Mouse (Mus musculus) bone marrow macrophage, adult 2 months (primary cell): Measurements from ENCODE around the gene Pgrmc2. TPM values are rescaled to one million over a fixed set of nuclear protein-coding genes. Genes with fewer than 3 reads are reported as not detected.

ENCODE experiments used
- H3K27ac ChIP-seq: 2 replicates; pipeline ENCODE4 v1.5.1; 2012; ENCODE audit warnings: low read depth, low read length; ENCODE audit not compliant: insufficient read depth
- H3K4me1 ChIP-seq: 2 replicates; pipeline ENCODE4 v1.6.1; 2012; ENCODE audit warnings: low read length; ENCODE audit not compliant: control insufficient read depth, insufficient read depth
- H3K4me3 ChIP-seq: 2 replicates; pipeline ENCODE4 v1.5.1; 2012; ENCODE audit warnings: mild to moderate bottlenecking, low read length, moderate library complexity; ENCODE audit not compliant: insufficient read depth
- CTCF ChIP-seq: IDR thresholded peaks from 2 replicates; pipeline ENCODE4 v1.5.1; 2012; ENCODE audit warnings: low read depth, mild to moderate bottlenecking, low read length, moderate library complexity
- POLR2A ChIP-seq: IDR thresholded peaks from 2 replicates; pipeline ENCODE4 v1.6.1; 2012; ENCODE audit warnings: mild to moderate bottlenecking, low read depth, low read length, borderline replicate concordance
- polyA plus RNA-seq: library from polyadenylated mRNA; stranded (reverse); fragments of >200 nt; gene quantifications from 2 replicates; pipeline ENCODE4 v1.2.4, GENCODE M21; 2012; ENCODE audit not compliant: missing spikeins, insufficient read depth, insufficient read length

The Pgrmc2 gene
- polyA plus RNA-seq, 1 experiment: 42.7 TPM

DNA sequence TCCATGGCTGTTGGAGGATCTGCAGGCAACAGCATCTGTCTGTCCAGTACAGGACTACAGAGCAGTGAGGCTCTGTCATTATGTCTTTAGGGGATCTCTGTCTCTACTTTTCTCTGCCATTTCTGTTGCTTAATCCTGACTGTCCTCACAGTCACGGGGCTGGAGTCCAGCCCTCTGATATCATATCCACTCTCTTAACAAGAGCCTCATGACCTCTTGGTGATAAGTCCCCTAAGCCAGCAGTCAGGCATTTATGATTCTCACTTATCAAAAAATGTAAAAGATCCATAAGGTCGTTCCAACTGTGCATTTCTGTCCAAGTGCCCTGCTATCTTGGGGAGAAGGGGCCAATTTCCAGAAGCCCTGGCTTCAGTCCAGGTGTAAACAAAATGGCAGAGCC, 17.3 kb upstream of the Pgrmc2 start:
- Histone ChIP-seq H3K4me3 (no peak overlapping the region), H3K4me1 (no peaks in the 10 kb centered on the region), H3K27ac (no peak overlapping the region)
- no peak for TF ChIP-seq POLR2A
- TF ChIP-seq CTCF: no peak

DNA sequence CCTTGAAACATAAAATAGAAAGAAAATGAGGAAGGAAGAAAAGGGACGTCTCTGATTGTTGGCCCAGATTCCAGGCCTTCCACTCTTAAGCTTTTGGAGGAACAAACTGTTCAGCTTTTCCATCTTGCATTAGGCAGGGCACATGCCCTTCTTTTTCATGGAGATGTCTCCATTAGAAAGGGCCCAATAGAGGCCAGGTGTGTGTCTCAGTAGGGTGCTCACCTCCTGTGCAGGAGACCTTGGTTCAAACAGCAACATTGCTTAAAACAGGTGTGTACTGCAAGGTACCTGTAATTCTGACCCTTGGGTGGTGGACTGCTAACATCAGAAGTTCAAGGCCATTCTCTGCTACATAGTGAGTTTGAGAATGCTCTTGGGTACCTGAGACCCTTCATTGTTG, 16.8 kb upstream of the Pgrmc2 start:
- H3K4me3 ChIP-seq: no peak overlapping the region
- H3K27ac ChIP-seq: no peak overlapping the region
- TF ChIP-seq POLR2A (no peak), CTCF (no peak)
- no peaks in the 10 kb centered on the region for H3K4me1 ChIP-seq

- Histone ChIP-seq H3K4me1 (peaks cover 3% of the 10 kb centered on the region; the same call in 1 of the 2 replicates), H3K27ac (no peak overlapping the region), H3K4me3 (no peak overlapping the region)
- TF ChIP-seq CTCF (no peak), POLR2A (no peak)
Measured at GRCm38 (mm10) chr3:41093210-41093609, 10.4 kb upstream of the Pgrmc2 start.

- no peak overlapping the region for H3K4me3 ChIP-seq
- TF ChIP-seq POLR2A (no peak), CTCF (no peak)
- H3K27ac ChIP-seq: no peak overlapping the region
- H3K4me1 ChIP-seq: peaks cover 3% of the 10 kb centered on the region; the same call in 1 of the 2 replicates
Measured at GRCm38 (mm10) chr3:41092311-41092710, 9.5 kb upstream of the Pgrmc2 start.

DNA sequence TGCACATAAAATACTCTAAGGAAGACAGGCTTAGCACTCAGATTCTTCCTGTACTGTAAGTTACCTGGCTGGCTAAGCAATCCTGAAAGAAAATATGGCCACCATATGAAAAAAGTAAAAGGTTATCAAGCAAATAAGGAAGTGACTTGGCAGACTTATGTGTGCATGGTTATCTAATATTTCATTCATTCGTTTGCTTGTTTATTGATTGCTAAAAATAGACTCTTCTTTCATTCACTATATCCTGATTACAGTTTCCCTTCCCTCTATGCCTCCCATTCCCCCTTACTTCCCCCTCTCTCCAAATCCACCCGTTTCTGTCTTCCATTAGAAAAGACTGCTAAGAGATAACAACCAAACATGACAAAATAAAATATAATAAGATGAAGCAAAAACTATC, 8.0 kb upstream of the Pgrmc2 start:
- Histone ChIP-seq H3K4me1 (peaks cover 3% of the 10 kb centered on the region; the same call in 1 of the 2 replicates), H3K27ac (no peak overlapping the region), H3K4me3 (no peak overlapping the region)
- TF ChIP-seq POLR2A (no peak), CTCF (no peak)

- Histone ChIP-seq H3K4me1 (peaks cover 7% of the 10 kb centered on the region), H3K4me3 (no peak overlapping the region), H3K27ac (no peak overlapping the region)
- TF ChIP-seq CTCF (no peak), POLR2A (no peak)
Measured at GRCm38 (mm10) chr3:41087071-41087470, 4.2 kb upstream of the Pgrmc2 start.

- Histone ChIP-seq H3K4me3 (peak overlapping the region; percentile 95; the same call in 1 of the 2 replicates), H3K27ac (no peak overlapping the region), H3K4me1 (peaks cover 8% of the 10 kb centered on the region)
- no peak for TF ChIP-seq POLR2A
- no peak for TF ChIP-seq CTCF
Measured at GRCm38 (mm10) chr3:41084421-41084820, 1.6 kb upstream of the Pgrmc2 start.

DNA sequence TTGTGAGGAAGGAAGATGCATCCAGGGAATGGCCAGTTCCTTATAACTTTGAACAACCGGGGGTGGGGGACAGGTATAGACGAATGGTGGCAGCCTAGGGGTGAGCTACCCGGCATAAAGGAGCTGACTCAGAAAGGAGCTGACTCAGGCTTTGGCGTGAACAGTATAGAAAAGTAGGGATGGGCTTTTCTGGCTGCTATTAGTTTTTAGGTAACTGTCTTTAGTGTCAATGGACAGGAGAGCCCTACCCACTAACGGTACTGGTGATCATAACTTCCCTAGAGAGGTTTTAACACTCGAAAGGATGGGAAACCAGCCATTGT, 905 bp upstream of the Pgrmc2 start:
- Histone ChIP-seq H3K4me1 (peaks cover 8% of the 10 kb centered on the region), H3K4me3 (peak overlapping the region; percentile 95), H3K27ac (peak overlapping the region; percentile 82)
- TF ChIP-seq POLR2A (no peak), CTCF (no peak; the same call in 1 of the 2 replicates)

DNA sequence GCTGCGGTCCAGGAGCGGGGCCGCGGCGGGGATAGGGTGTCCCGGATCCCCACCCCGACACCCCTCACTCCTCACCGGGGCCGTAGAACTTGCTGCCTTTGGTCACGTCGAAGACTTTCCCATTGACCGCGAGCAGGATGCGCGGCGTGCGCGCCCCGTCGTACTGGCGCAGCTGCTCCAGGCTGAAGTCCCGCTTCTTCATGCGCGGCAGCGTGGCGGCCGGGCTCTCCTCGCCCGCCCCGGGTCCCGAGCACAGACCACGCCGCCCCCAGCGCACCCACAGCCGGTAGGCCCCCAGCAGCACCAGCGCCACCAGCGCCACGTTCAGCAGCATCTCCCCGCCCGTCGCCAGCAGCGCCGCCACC, 344 bp downstream of the Pgrmc2 start:
- peaks cover 12% of the 10 kb centered on the region for H3K4me1 ChIP-seq
- H3K4me3 ChIP-seq: peak overlapping the region; percentile 96
- TF ChIP-seq CTCF (no peak), POLR2A (no peak)
- H3K27ac ChIP-seq: peak overlapping the region; percentile 14

- Histone ChIP-seq H3K27ac (peak overlapping the region; percentile 14), H3K4me3 (peak overlapping the region; percentile 96), H3K4me1 (peaks cover 14% of the 10 kb centered on the region)
- TF ChIP-seq CTCF: no peak
- no peak for TF ChIP-seq POLR2A
Measured at GRCm38 (mm10) chr3:41081474-41082301, 1.2 kb downstream of the Pgrmc2 start.

- TF ChIP-seq CTCF (no peak), POLR2A (no peak)
- Histone ChIP-seq H3K27ac (no peak overlapping the region), H3K4me1 (peaks cover 15% of the 10 kb centered on the region), H3K4me3 (no peak overlapping the region)
Measured at GRCm38 (mm10) chr3:41080724-41081123, 2.1 kb downstream of the Pgrmc2 start.
